Mouse (Mus musculus) left cerebral cortex, adult 11 months (tissue): ENCODE results near the gene Acp5.

ENCODE experiments used
- DNase-seq: peaks from one replicate; pipeline ENCODE4 v3.0.0; 2022; ENCODE audit warnings: low spot score

Acp5 gene

GRCm38 (mm10) chr9:22095854-22096307 is 39.6 kb downstream of the Acp5 start:
- peak; percentile 40 for DNase-seq

GRCm38 (mm10) chr9:22092746-22093145 is 42.8 kb downstream of the Acp5 start:
- no peak for DNase-seq

GRCm38 (mm10) chr9:22089986-22090385 is 45.5 kb downstream of the Acp5 start:
- DNase-seq: no peak

- no peak for DNase-seq
Observed at GRCm38 (mm10) chr9:22089281-22089680, 46.2 kb downstream of the Acp5 start.

- no peak for DNase-seq
Observed at GRCm38 (mm10) chr9:22087034-22087618, 48.4 kb downstream of the Acp5 start.

- DNase-seq: no peak
Observed at GRCm38 (mm10) chr9:22086012-22086411, 49.5 kb downstream of the Acp5 start.

- peak; percentile 97 for DNase-seq
Observed at GRCm38 (mm10) chr9:22085022-22085834, 50.3 kb downstream of the Acp5 start, which contains the start of gene Ecsit. Ecsit (minus strand) TSS chr9:22085438.

- DNase-seq: no peak
Observed at GRCm38 (mm10) chr9:22084667-22085021, 50.9 kb downstream of the Acp5 start.
